Mouse (Mus musculus) embryonic fibroblast, embryonic 13.5 days (primary cell): ENCODE data around the gene Cdk5rap1. TPM values are rescaled to one million over a fixed set of nuclear protein-coding genes. Genes with fewer than 3 reads are reported as not detected.

Source experiments
- H3K27ac ChIP-seq: 2 replicates; pipeline ENCODE4 v1.5.1; 2012; ENCODE audit warnings: low read length, control low read depth, inconsistent platforms; ENCODE audit not compliant: insufficient read depth
- H3K4me1 ChIP-seq: 2 replicates; pipeline ENCODE4 v1.6.1; 2011; ENCODE audit warnings: low read length; ENCODE audit not compliant: control insufficient read depth, insufficient read depth
- H3K4me3 ChIP-seq: 2 replicates; pipeline ENCODE4 v1.5.1; 2011; ENCODE audit warnings: mild to moderate bottlenecking, control low read depth, low read length; ENCODE audit not compliant: insufficient read depth
- CTCF ChIP-seq: IDR thresholded peaks from 2 replicates; pipeline ENCODE4 v1.5.1; 2011; ENCODE audit warnings: mild to moderate bottlenecking, control low read depth, low read length, moderate library complexity, borderline replicate concordance; ENCODE audit not compliant: insufficient read depth
- POLR2A ChIP-seq: IDR thresholded peaks from 2 replicates; pipeline ENCODE4 v1.6.1; 2011; ENCODE audit warnings: low read depth, mild to moderate bottlenecking, control low read depth, low read length, moderate library complexity
- polyA plus RNA-seq: library from polyadenylated mRNA; stranded (reverse); fragments of >200 nt; gene quantifications from 2 replicates; pipeline ENCODE4 v1.2.4, GENCODE M21; 2011; ENCODE audit warnings: low read depth; ENCODE audit not compliant: missing spikeins, insufficient read length

The Cdk5rap1 gene
- 9.3 and 10.0 TPM in 2 replicates for polyA plus RNA-seq

DNA sequence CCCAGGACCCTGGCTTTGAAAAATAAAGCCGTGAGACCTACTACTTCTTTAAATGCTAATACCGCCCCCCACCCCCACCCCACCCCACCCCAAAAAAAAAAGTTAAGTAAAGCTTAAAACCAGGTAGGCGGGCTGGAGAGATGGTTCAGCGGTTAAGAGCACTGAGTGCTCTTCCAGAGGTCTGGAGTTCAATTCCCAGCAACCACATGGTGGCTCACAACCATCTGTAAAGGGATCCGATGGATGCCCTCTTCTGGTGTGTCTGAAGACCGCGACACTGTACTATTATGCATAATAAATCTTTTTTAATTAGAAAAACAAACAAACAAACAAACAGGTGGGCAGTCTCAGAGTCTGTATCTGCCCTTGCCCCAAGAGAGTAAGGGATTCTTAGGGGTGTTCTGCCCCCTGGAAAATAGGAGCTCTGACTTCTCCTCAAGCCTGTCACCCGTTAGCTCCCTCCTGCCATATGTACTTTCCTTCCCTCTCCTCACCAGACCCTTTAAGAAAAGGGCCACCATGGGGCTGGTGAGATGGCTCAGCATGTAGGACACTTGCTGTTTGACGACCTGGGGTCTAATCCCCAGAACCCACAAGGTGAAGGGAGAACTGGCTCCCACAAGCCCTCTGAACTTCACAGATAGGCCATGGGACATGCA lies at the start of gene Cdk5rap1:
Gene Cdk5rap1, minus strand, starts transcription at position 169 of the 659 bp plus-strand sequence.
- Histone ChIP-seq H3K27ac (peak within 1 kb of the TSS; percentile 59), H3K4me1 (no peaks in the 10 kb centered on the region; the same call in 1 of the 2 replicates), H3K4me3 (peak within 1 kb of the TSS; percentile 95)
- TF ChIP-seq CTCF (no peak), POLR2A (no peak)

DNA sequence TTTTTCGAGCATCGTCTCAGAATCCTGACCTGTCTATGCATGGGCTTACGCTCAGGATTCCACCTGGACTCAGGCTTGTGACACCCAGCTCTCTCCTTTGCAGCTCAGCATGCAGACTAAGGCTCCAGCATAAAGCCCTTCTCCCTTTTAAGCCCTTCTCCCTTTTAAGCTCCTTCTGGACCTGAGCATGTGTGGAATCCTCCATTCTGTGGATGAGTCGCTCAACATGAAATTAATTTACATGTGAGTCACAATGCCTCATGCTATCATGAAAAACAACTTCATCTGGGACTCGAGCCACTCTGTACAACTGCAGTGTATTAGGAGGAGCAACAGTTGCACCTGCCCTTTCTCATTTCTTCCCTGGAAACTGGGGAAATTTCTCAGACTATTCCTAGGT lies 49.4 kb upstream of the Cdk5rap1 start:
- TF ChIP-seq CTCF (no peak), POLR2A (no peak)
- Histone ChIP-seq H3K4me1 (peaks cover 5% of the 10 kb centered on the region), H3K27ac (no peak overlapping the region), H3K4me3 (no peak overlapping the region)

DNA sequence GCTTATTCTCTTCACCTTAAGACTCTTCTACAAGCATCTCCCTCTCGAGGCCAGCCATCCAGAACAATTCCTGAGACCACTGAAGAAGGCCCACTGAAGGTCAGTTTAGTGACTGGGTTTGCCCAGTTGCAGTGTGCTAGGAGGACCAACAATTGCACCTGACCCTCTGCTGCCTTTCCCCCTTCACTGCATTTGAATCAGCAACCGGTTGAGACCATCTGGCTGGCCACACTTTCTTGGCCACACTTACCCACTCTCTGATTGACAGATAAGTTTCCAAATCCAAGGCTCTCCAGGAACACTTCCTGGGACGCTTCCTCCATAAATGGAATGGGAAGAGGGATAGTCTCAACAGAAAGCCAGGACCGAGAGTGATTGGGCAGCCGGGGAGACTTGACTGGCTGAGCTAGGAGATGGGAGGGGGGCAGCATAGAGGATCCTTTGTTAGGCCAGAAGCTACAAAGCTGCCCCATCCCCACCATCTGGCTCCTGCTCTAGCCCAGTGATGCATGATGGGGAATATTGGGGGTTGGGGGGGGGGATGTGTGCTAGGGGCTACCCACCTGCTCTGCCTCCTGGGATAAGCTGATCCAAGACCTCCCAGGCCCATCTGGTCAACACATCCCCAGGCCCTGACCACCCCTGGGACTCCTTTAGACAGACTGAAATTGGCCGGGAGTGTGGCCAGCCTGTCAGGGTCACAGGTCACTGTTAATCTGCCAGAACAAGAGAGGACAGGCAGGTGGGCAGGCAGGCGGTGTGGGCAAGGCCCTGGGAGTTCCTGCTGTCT lies 48.3 kb upstream of the Cdk5rap1 start:
- no peak for TF ChIP-seq CTCF
- TF ChIP-seq POLR2A = no peak
- Histone ChIP-seq H3K4me1 (peaks cover 5% of the 10 kb centered on the region), H3K27ac (no peak overlapping the region), H3K4me3 (no peak overlapping the region)

DNA sequence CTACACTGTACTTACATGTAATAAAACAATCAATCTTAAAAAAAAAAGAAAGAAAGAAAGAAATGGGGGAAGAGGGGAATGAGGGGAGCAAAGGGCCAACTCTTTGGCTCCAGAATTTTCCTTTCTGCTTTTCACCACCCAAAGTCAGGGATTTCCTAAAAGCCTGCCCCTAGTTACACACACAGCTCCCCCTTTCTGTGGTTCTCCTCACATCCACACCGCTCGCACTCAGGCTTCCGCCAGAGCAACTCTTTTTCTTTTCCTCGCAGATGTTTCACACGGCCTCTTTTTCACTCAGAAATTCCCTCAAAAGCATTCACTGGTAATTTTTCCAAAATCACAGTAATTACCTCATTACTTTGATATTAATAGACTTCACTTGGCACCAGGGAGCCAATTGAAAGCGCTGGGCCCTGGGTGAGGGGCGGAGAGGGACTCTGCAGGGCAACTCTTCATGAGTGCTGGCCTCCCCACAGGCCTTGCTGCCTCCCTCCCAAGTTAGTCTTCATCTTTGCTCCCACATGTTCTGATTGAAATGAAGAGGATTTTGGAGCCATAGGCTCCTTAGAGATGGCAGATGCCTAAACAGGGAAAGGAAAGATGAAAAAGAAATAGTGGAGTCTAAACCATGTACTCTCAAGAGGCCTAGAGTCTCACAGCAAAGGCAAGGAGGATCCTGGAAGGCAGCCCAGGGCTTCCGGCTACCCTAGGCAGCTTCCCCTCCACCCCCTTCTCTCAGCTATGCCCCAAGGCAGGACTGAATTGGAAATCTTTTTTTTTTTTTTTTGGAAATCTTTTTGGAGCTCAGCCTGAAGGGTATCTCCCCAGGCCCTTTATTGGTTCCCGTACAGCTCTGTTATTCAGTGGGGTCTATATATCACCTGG lies 47.1 kb upstream of the Cdk5rap1 start:
- peaks cover 5% of the 10 kb centered on the region for H3K4me1 ChIP-seq
- TF ChIP-seq POLR2A (no peak), CTCF (no peak)
- no peak overlapping the region for H3K27ac ChIP-seq
- H3K4me3 ChIP-seq = no peak overlapping the region

- no peak overlapping the region for H3K4me3 ChIP-seq
- H3K27ac ChIP-seq = no peak overlapping the region
- TF ChIP-seq CTCF (no peak), POLR2A (no peak)
- peaks cover 5% of the 10 kb centered on the region for H3K4me1 ChIP-seq
Observed at GRCm38 (mm10) chr2:154418001-154418400, 45.2 kb upstream of the Cdk5rap1 start.

- Histone ChIP-seq H3K27ac (no peak overlapping the region), H3K4me3 (no peak overlapping the region), H3K4me1 (peaks cover 4% of the 10 kb centered on the region)
- TF ChIP-seq CTCF (peak; percentile 55), POLR2A (no peak)
Observed at GRCm38 (mm10) chr2:154417107-154417506, 44.3 kb upstream of the Cdk5rap1 start.

DNA sequence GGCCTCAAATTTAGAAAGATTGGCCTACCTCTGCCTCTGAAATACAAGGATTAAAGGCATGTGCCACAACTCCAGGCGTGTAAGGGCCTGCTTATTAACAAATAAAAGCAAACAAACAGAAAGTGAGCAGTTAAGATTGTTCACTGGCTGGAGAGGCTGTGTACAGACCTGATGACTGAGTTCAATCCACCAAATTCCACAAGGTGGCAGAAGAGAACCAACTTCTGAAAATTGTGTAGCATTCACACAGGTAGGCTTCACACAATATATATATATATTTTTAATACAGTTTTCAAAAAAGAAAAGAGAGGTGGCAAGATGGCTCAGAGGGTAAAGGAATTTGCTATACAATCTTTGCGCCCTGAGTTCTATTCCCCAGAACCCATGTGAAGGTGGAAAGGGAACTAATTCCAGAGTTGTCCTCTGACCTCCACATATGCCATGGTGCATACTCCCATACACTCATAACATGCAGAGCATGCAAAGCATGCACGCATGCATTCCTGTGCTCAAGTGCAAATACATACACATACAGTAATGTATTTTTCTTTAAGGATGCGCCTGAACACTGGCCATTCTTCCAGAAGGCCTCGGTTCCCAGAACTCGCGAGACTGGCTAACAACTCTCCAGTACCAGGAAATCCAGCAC lies 39.3 kb upstream of the Cdk5rap1 start:
- Histone ChIP-seq H3K27ac (no peak overlapping the region), H3K4me1 (peaks cover 5% of the 10 kb centered on the region), H3K4me3 (no peak overlapping the region)
- no peak for TF ChIP-seq POLR2A
- no peak for TF ChIP-seq CTCF

DNA sequence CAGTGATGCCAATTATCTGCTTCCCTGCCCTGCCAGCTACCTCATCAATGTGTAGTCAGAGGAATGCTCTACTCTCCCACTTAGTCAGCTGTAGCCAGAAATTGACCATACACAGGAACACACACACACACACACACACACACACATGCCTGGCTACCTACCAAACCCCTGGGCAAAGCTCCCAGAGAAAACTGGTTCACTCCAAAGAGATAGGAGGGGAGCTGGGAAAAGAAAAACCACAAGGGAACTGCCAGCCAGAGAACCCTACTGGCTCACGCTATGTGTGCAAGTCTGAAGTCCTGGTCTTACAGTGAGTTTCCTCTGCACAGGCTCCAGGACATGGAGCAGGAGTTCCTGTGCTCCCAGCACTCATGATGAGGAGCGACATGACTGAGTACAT lies 37.5 kb upstream of the Cdk5rap1 start:
- TF ChIP-seq CTCF (no peak), POLR2A (no peak)
- peak overlapping the region; percentile 22 for H3K27ac ChIP-seq
- H3K4me3 ChIP-seq = no peak overlapping the region
- H3K4me1 ChIP-seq = peaks cover 5% of the 10 kb centered on the region
